Comparison of ENCODE assay signal across 8 mouse cellular contexts in genomic region chr7:100496371-100496770, GRCm38 (mm10). TPM values are rescaled to one million over a fixed set of nuclear protein-coding genes. Genes with fewer than 3 reads are reported as not detected.
DNase-seq lines count a peak whose midpoint lies in the region; ATAC-seq and TF ChIP-seq lines count a peak whose summit lies in the region.

No protein-coding gene starts in this region.

- no peak for ATAC-seq in CD4-positive, CD25-positive, alpha-beta regulatory T cell, adult 4 months
- ATAC-seq in lung, embryonic 15.5 days (ENCODE audit: borderline replicate concordance, extremely low read depth, low FRiP score, low TSS enrichment), result no peak

- H3K27me3 ChIP-seq in lung, embryonic 15.5 days, result no peaks in the 10 kb centered on the region
- H3K27me3 ChIP-seq in limb, embryonic 10.5 days (ENCODE audit: low read depth, poor library complexity, severe bottlenecking), result peaks cover 15% of the 10 kb centered on the region

- peak overlapping the region; percentile 86 for H3K27ac ChIP-seq in lung, embryonic 15.5 days
- H3K27ac ChIP-seq in limb, embryonic 10.5 days, result peak overlapping the region; percentile 88
- H3K27ac ChIP-seq in olfactory bulb, adult 2 months (ENCODE audit: insufficient read depth, low read depth, low read length), result 0 out of 2 replicates have a peak overlapping the region, but pooled peaks have one; percentile 19

- TF ChIP-seq CTCF in olfactory bulb, adult 2 months (IDR thresholded peaks at IDR 0.05; ENCODE audit: insufficient read depth, low read depth, low read length), result no peak

- H3K9me3 ChIP-seq in lung, embryonic 15.5 days, result no peaks in the 10 kb centered on the region
- H3K9me3 ChIP-seq in limb, embryonic 10.5 days (replicated peaks), result no peaks in the 10 kb centered on the region

- H3K36me3 ChIP-seq in lung, embryonic 15.5 days, result peaks cover 26% of the 10 kb centered on the region; the same call in 1 of the 2 replicates
- H3K36me3 ChIP-seq in limb, embryonic 10.5 days, result peaks cover 42% of the 10 kb centered on the region

- no peak for TF ChIP-seq POLR2A in olfactory bulb, adult 2 months (IDR thresholded peaks at IDR 0.05; ENCODE audit: insufficient read depth, low read depth, low read length)

- H3K4me2 ChIP-seq in lung, embryonic 15.5 days, result peak overlapping the region; percentile 94

- H3K4me3 ChIP-seq in lung, embryonic 15.5 days, result peak overlapping the region; percentile 57; the same call in 1 of the 2 replicates
- peak overlapping the region; percentile 36 for H3K4me3 ChIP-seq in limb, embryonic 10.5 days
- no peak overlapping the region for H3K4me3 ChIP-seq in olfactory bulb, adult 2 months (ENCODE audit: insufficient read depth, low read depth, low read length)

- no peak overlapping the region for H3K9ac ChIP-seq in lung, embryonic 15.5 days

- H3K4me1 ChIP-seq in lung, embryonic 15.5 days, result peaks cover 38% of the 10 kb centered on the region
- H3K4me1 ChIP-seq in limb, embryonic 10.5 days, result peaks cover 62% of the 10 kb centered on the region
- peaks cover 21% of the 10 kb centered on the region for H3K4me1 ChIP-seq in olfactory bulb, adult 2 months (ENCODE audit: control insufficient read depth, insufficient read depth, low read length)

- 63% methylated on average over 6 of the region's 6 CpGs for WGBS in lung, embryonic 15.5 days
- 89% methylated on average over 6 of the region's 6 CpGs for WGBS in limb, embryonic 10.5 days
- WGBS in olfactory bulb, adult 2 months, result 83% methylated on average over 6 of the region's 6 CpGs

- peak; percentile 22 for DNase-seq in CD4-positive, CD25-positive, alpha-beta regulatory T cell, adult 2 months (ENCODE audit: low read depth, low spot score)
- no peak for DNase-seq in lung, postnatal 4 days
- DNase-seq in limb, embryonic 10.5 days (ENCODE audit: low spot score), result no peak
- DNase-seq in adipocyte (ENCODE audit: low spot score), result no peak
- DNase-seq in cerebellum, adult 11-12 months, result no peak

RNA-seq across cellular contexts. Expression of gene Ucp2, which starts 3.2 kb away (rescaled TPM):
- polyA plus RNA-seq in CD4-positive, CD25-positive, alpha-beta regulatory T cell, adult 4 months (2017; shearing (Covaris generic)), result 1,000 to 10,000 TPM; 1,055 to 1,337 TPM
- 246 and 279 TPM in 2 replicates for polyA plus RNA-seq in lung, embryonic 15.5 days (2015; fragmentation: Nextera tagmentation; extraction: Ambion mirVana)
- 98.8 and 126 TPM in 2 replicates for polyA plus RNA-seq in limb, embryonic 10.5 days (2016; fragmentation: Nextera tagmentation; extraction: Ambion mirVana)
- polyA plus RNA-seq in olfactory bulb, adult 2 months (2012; ENCODE audit: insufficient read depth, insufficient read length, low replicate concordance, missing spikeins), result 487 TPM in 1 of 2 replicates, not detected in the other

RNA-seq across cellular contexts. Expression of gene Dnajb13, which starts 18.4 kb away (rescaled TPM):
- 10 to 100 TPM; 20.0 to 20.3 TPM for polyA plus RNA-seq in CD4-positive, CD25-positive, alpha-beta regulatory T cell, adult 4 months (2017; shearing (Covaris generic))
- 4.1 and 4.2 TPM in 2 replicates for polyA plus RNA-seq in lung, embryonic 15.5 days (2015; fragmentation: Nextera tagmentation; extraction: Ambion mirVana)
- polyA plus RNA-seq in limb, embryonic 10.5 days (2016; fragmentation: Nextera tagmentation; extraction: Ambion mirVana), result 0.13 and 0.24 TPM in 2 replicates
- polyA plus RNA-seq in olfactory bulb, adult 2 months (2012; ENCODE audit: insufficient read depth, insufficient read length, low replicate concordance, missing spikeins), result not detected in 2 replicates

RNA-seq across cellular contexts. Expression of gene Ucp3, which starts 23.6 kb away (rescaled TPM):
- polyA plus RNA-seq in CD4-positive, CD25-positive, alpha-beta regulatory T cell, adult 4 months (2017; shearing (Covaris generic)), result not detected
- 0.06 TPM in 1 of 2 replicates, not detected in the other for polyA plus RNA-seq in lung, embryonic 15.5 days (2015; fragmentation: Nextera tagmentation; extraction: Ambion mirVana)
- polyA plus RNA-seq in limb, embryonic 10.5 days (2016; fragmentation: Nextera tagmentation; extraction: Ambion mirVana), result not detected in 2 replicates
- polyA plus RNA-seq in olfactory bulb, adult 2 months (2012; ENCODE audit: insufficient read depth, insufficient read length, low replicate concordance, missing spikeins), result not detected in 2 replicates

RNA-seq across cellular contexts. Expression of gene Coa4, which starts 40.5 kb away (rescaled TPM):
- 10 to 100 TPM; 22.0 to 29.5 TPM for polyA plus RNA-seq in CD4-positive, CD25-positive, alpha-beta regulatory T cell, adult 4 months (2017; shearing (Covaris generic))
- polyA plus RNA-seq in lung, embryonic 15.5 days (2015; fragmentation: Nextera tagmentation; extraction: Ambion mirVana), result 20.0 and 23.1 TPM in 2 replicates
- 19.3 and 21.3 TPM in 2 replicates for polyA plus RNA-seq in limb, embryonic 10.5 days (2016; fragmentation: Nextera tagmentation; extraction: Ambion mirVana)
- not detected in 2 replicates for polyA plus RNA-seq in olfactory bulb, adult 2 months (2012; ENCODE audit: insufficient read depth, insufficient read length, low replicate concordance, missing spikeins)

Comparison
In these comparisons a context has a peak if more than half of its experiments do, and no peak if none do; other contexts are left out.
1. H3K27ac ChIP-seq: peak in every context shown above with its lines; median percentile 88 in limb, embryonic 10.5 days; 86 in lung, embryonic 15.5 days; 19 in olfactory bulb, adult 2 months.